Comparison of ENCODE assay signal across 12 mouse cellular contexts in the genomic region with DNA sequence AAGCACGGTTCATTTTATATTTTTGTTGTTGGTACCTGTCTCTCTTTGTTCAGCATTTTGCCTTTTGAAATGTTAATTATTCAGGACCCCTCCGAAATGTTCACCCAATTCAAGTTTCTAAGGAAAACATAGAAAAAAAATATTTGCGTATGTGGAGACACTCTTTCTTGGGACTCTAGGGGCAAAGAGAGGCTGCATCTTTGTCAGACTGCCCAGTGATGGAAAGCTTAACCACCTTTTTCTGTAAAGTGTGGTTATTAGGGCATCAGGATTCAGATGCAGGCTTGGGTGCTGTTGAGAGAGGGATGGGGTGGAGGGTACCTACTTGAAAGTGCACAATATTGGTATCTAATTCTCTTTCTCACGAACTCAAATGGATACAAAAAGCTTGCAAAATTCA.
A peak's percentile ranks its signal among the peaks of the same experiment; 100 is the strongest.
DNase-seq lines count a peak whose midpoint lies in the region; ATAC-seq lines count a peak whose summit lies in the region.
"Had no signal": no experiment of that assay in that cellular context is flagged by ENCODE, and none has a peak within 500 bp of the region (broad histone marks: within the 10 kb centered on the region; RNA-seq: fewer than 3 reads in every experiment).

No protein-coding gene starts in this region.

- peak overlapping the region; percentile 63; the same call in 1 of the 2 replicates for H3K27ac ChIP-seq in heart, embryonic 10.5 days
- no peak overlapping the region for H3K27ac ChIP-seq in neural tube, embryonic 11.5 days (ENCODE audit: low read depth, low read length)
- H3K27ac ChIP-seq in midbrain, embryonic 11.5 days (ENCODE audit: low read depth, low read length), result no peak overlapping the region

- ATAC-seq in neural tube, embryonic 11.5 days (ENCODE audit: insufficient read depth, low FRiP score, low TSS enrichment), result no peak
- no peak for ATAC-seq in midbrain, embryonic 11.5 days (ENCODE audit: low FRiP score)
- no peak for ATAC-seq in megakaryocyte-erythroid progenitor cell, adult 5-6 weeks (replicated peaks; ENCODE audit: low FRiP score, low TSS enrichment, poor library complexity, severe bottlenecking)

- intact Hi-C loops in heart, postnatal 14 days (cut with DNase I), result loop anchor here (10.0 kb wide), 3 partner anchors 972 to 1598 kb away; no protein-coding TSS in a partner anchor

- no peak for DNase-seq in heart, embryonic 10.5 days (ENCODE audit: low spot score)
- DNase-seq in heart, postnatal 14 days, result no peak
- DNase-seq in neural tube, embryonic 11.5 days (ENCODE audit: low spot score), result no peak
- DNase-seq in neural tube, embryonic 10.5 days (ENCODE audit: extremely low spot score, low spot score), result no peak
- peak; percentile 92 for DNase-seq in midbrain, embryonic 11.5 days (ENCODE audit: low spot score, missing footprints)
- no peak for DNase-seq in retina, postnatal 1 day
- DNase-seq in B cell, adult 2 months, result no peak
- DNase-seq: cerebellum, postnatal 36 days; gastrocnemius, postnatal 36 days had no signal

- no peaks in the 10 kb centered on the region for H3K36me3 ChIP-seq in heart, embryonic 10.5 days
- H3K36me3 ChIP-seq in neural tube, embryonic 11.5 days (ENCODE audit: control insufficient read depth, insufficient read depth, low read length), result no peaks in the 10 kb centered on the region
- no peaks in the 10 kb centered on the region for H3K36me3 ChIP-seq in midbrain, embryonic 11.5 days (ENCODE audit: control insufficient read depth, insufficient read depth, low read length)
- H3K36me3 ChIP-seq: G1E had no signal

- peaks cover 32% of the 10 kb centered on the region for H3K27me3 ChIP-seq in heart, embryonic 10.5 days (ENCODE audit: insufficient read depth, poor library complexity, severe bottlenecking)
- H3K27me3 ChIP-seq in neural tube, embryonic 11.5 days (ENCODE audit: control insufficient read depth, insufficient read depth, low read length), result peaks cover 11% of the 10 kb centered on the region; the same call in 1 of the 2 replicates
- H3K27me3 ChIP-seq in midbrain, embryonic 11.5 days (ENCODE audit: control insufficient read depth, insufficient read depth, low read length), result peaks cover 63% of the 10 kb centered on the region

- H3K4me3 ChIP-seq in heart, embryonic 10.5 days, result peak overlapping the region; percentile 55; the same call in 1 of the 2 replicates
- no peak overlapping the region for H3K4me3 ChIP-seq in neural tube, embryonic 11.5 days (ENCODE audit: low read depth, low read length)
- peak overlapping the region; percentile 28; the same call in 1 of the 2 replicates for H3K4me3 ChIP-seq in midbrain, embryonic 11.5 days (ENCODE audit: low read depth, low read length)
- H3K4me3 ChIP-seq: erythroblast, embryonic 14.5 days had no signal

- H3K9ac ChIP-seq in neural tube, embryonic 11.5 days (ENCODE audit: low read length), result no peak overlapping the region; the same call in 1 of the 2 replicates
- peak overlapping the region; percentile 28; the same call in 1 of the 2 replicates for H3K9ac ChIP-seq in midbrain, embryonic 11.5 days (ENCODE audit: low read length)

- WGBS in heart, embryonic 10.5 days, result 13% methylated on average over 4 of the region's 4 CpGs
- WGBS in neural tube, embryonic 11.5 days, result 9% methylated on average over 4 of the region's 4 CpGs
- 6% methylated on average over 4 of the region's 4 CpGs for WGBS in midbrain, embryonic 11.5 days

- peak overlapping the region; percentile 57 for H3K4me2 ChIP-seq in neural tube, embryonic 11.5 days (ENCODE audit: low read depth)
- H3K4me2 ChIP-seq in midbrain, embryonic 11.5 days, result peak overlapping the region; percentile 48; the same call in 1 of the 2 replicates

- no peaks in the 10 kb centered on the region for H3K9me3 ChIP-seq in heart, embryonic 10.5 days
- no peaks in the 10 kb centered on the region for H3K9me3 ChIP-seq in neural tube, embryonic 11.5 days (ENCODE audit: control insufficient read depth, low read length)
- H3K9me3 ChIP-seq in midbrain, embryonic 11.5 days (ENCODE audit: control insufficient read depth, low read length), result no peaks in the 10 kb centered on the region

- H3K4me1 ChIP-seq in heart, embryonic 10.5 days, result peaks cover 31% of the 10 kb centered on the region
- H3K4me1 ChIP-seq in neural tube, embryonic 11.5 days (ENCODE audit: control insufficient read depth, insufficient read depth, low read length), result peaks cover 33% of the 10 kb centered on the region
- H3K4me1 ChIP-seq in midbrain, embryonic 11.5 days (ENCODE audit: control insufficient read depth, insufficient read depth, low read length), result peaks cover 12% of the 10 kb centered on the region
